Mouse (Mus musculus) gastrocnemius, postnatal 14 days (tissue): ENCODE measurements around the gene Astl. TPM values are rescaled to one million over a fixed set of nuclear protein-coding genes. Genes with fewer than 3 reads are reported as not detected.
A peak's percentile ranks its signal among the peaks of the same experiment; 100 is the strongest.

ENCODE experiments used
- DNase-seq: peaks from one replicate; pipeline ENCODE4 v3.0.0; 2021; ENCODE audit warnings: mixed read lengths
- intact Hi-C: fragments of 180-260 bp; cut with DNase I; formaldehyde crosslinking; loops from one replicate; pipeline ENCODE4 v1.15.1; 2025; ENCODE audit warnings: low total_unique reads
- total RNA-seq, 2 experiments: library from RNA; stranded (reverse); gene quantifications; 2 replicates each; pipeline ENCODE4 v1.2.3; 2021

Astl gene
- total RNA-seq, 2 experiments from 2014 or later = not detected

GRCm38 (mm10) chr2:127362459-127363281 is 24.2 kb downstream of the Astl start, which contains the start of gene Adra2b:
Adra2b (plus strand) TSS chr2:127363208.
- intact Hi-C loops = loop anchor here (2.0 kb wide), 1 partner anchor 68 kb away; no protein-coding TSS in a partner anchor
- DNase-seq = peak; percentile 84

GRCm38 (mm10) chr2:127363282-127363652 is 24.8 kb downstream of the Astl start:
- DNase-seq = no peak
- intact Hi-C loops = loop anchor here (2.0 kb wide), 1 partner anchor 68 kb away; no protein-coding TSS in a partner anchor

GRCm38 (mm10) chr2:127363696-127364095 is 25.3 kb downstream of the Astl start:
- intact Hi-C loops = loop anchor here (2.0 kb wide), 1 partner anchor 67 kb away; no protein-coding TSS in a partner anchor
- DNase-seq = no peak

GRCm38 (mm10) chr2:127364452-127364851 is 26.0 kb downstream of the Astl start:
- intact Hi-C loops = no loop called here

GRCm38 (mm10) chr2:127367126-127367820 is 28.8 kb downstream of the Astl start:
- no peak for DNase-seq
- intact Hi-C loops = no loop called here

More at GRCm38 (mm10) chr2:127364452-127364851, 26.0 kb downstream of the Astl start:
- DNase-seq = no peak

GRCm38 (mm10) chr2:127369703-127370376 is 31.4 kb downstream of the Astl start:
- intact Hi-C loops = loop anchor here (2.0 kb wide), 1 partner anchor 59 kb away; no protein-coding TSS in a partner anchor
- DNase-seq = no peak

GRCm38 (mm10) chr2:127370561-127371483 is 32.4 kb downstream of the Astl start:
- DNase-seq = no peak
- intact Hi-C loops = no loop called here

- DNase-seq = peak; percentile 30
Observed at GRCm38 (mm10) chr2:127371484-127371861, 33.0 kb downstream of the Astl start.

GRCm38 (mm10) chr2:127372082-127372481 is 33.6 kb downstream of the Astl start:
- no peak for DNase-seq
- intact Hi-C loops = no loop called here

More at GRCm38 (mm10) chr2:127371484-127371861, 33.0 kb downstream of the Astl start:
- intact Hi-C loops = no loop called here

GRCm38 (mm10) chr2:127374131-127374530 is 35.7 kb downstream of the Astl start:
- intact Hi-C loops = no loop called here
- DNase-seq = no peak

- intact Hi-C loops = no loop called here
- DNase-seq = no peak
Observed at GRCm38 (mm10) chr2:127375087-127375486, 36.6 kb downstream of the Astl start.

- no peak for DNase-seq
- intact Hi-C loops = no loop called here
Observed at GRCm38 (mm10) chr2:127375759-127376341, 37.4 kb downstream of the Astl start.

GRCm38 (mm10) chr2:127376423-127377051 is 38.1 kb downstream of the Astl start:
- intact Hi-C loops = no loop called here
- no peak for DNase-seq

GRCm38 (mm10) chr2:127377942-127378610 is 39.6 kb downstream of the Astl start:
- intact Hi-C loops = no loop called here
- no peak for DNase-seq

GRCm38 (mm10) chr2:127378611-127378990 is 40.2 kb downstream of the Astl start:
- intact Hi-C loops = no loop called here
- no peak for DNase-seq

- DNase-seq = no peak
- intact Hi-C loops = no loop called here
Observed at GRCm38 (mm10) chr2:127379250-127379649, 40.8 kb downstream of the Astl start.

- DNase-seq = no peak
- intact Hi-C loops = no loop called here
Observed at GRCm38 (mm10) chr2:127383881-127384280, 45.4 kb downstream of the Astl start.

- DNase-seq = no peak
- intact Hi-C loops = no loop called here
Observed at GRCm38 (mm10) chr2:127387521-127387920, 49.1 kb downstream of the Astl start.
